Mouse (Mus musculus): ENCODE data around the gene Tdp1. TPM values are rescaled to one million over a fixed set of nuclear protein-coding genes. Genes with fewer than 3 reads are reported as not detected.

The Tdp1 gene
- polyA plus RNA-seq, 1 experiment = 6.7 TPM

- peaks cover 58% of the 10 kb centered on the region for H3K4me1 ChIP-seq
- no peaks in the 10 kb centered on the region for H3K27me3 ChIP-seq (replicated peaks)
- no peaks in the 10 kb centered on the region for H3K9me3 ChIP-seq
- H3K36me3 ChIP-seq (replicated peaks; ENCODE audit: low read length) = peaks cover 78% of the 10 kb centered on the region
- TF ChIP-seq FLI1 (IDR thresholded peaks at IDR 0.05; ENCODE audit: low read length) (no peak), GATA1 (IDR thresholded peaks at IDR 0.05; ENCODE audit: borderline replicate concordance, low read length) (no peak)
- no peak overlapping the region for H3K4me3 ChIP-seq (replicated peaks)
Observed at GRCm38 (mm10) chr12:99940704-99941103, 56.4 kb downstream of the Tdp1 start.

GRCm38 (mm10) chr12:99942441-99942840, 58.1 kb downstream of the Tdp1 start:
- TF ChIP-seq FLI1 (IDR thresholded peaks at IDR 0.05; ENCODE audit: low read length) = no peak
- TF ChIP-seq GATA1 (IDR thresholded peaks at IDR 0.05; ENCODE audit: borderline replicate concordance, low read length) = no peak
- Histone ChIP-seq H3K4me1 (peaks cover 58% of the 10 kb centered on the region), H3K9me3 (no peaks in the 10 kb centered on the region), H3K36me3 (replicated peaks; ENCODE audit: low read length) (peaks cover 79% of the 10 kb centered on the region), H3K4me3 (replicated peaks) (peak overlapping the region; percentile 80), H3K27me3 (replicated peaks) (no peaks in the 10 kb centered on the region)

GRCm38 (mm10) chr12:99952928-99953327, 68.6 kb downstream of the Tdp1 start:
- H3K36me3 ChIP-seq (replicated peaks; ENCODE audit: low read length) = peaks cover 50% of the 10 kb centered on the region
- H3K9me3 ChIP-seq = no peaks in the 10 kb centered on the region
- peaks cover 25% of the 10 kb centered on the region for H3K4me1 ChIP-seq
- no peak for TF ChIP-seq GATA1 (IDR thresholded peaks at IDR 0.05; ENCODE audit: borderline replicate concordance, low read length)
- TF ChIP-seq FLI1 (IDR thresholded peaks at IDR 0.05; ENCODE audit: low read length) = no peak
- H3K4me3 ChIP-seq (replicated peaks) = no peak overlapping the region
- no peaks in the 10 kb centered on the region for H3K27me3 ChIP-seq (replicated peaks)

DNA sequence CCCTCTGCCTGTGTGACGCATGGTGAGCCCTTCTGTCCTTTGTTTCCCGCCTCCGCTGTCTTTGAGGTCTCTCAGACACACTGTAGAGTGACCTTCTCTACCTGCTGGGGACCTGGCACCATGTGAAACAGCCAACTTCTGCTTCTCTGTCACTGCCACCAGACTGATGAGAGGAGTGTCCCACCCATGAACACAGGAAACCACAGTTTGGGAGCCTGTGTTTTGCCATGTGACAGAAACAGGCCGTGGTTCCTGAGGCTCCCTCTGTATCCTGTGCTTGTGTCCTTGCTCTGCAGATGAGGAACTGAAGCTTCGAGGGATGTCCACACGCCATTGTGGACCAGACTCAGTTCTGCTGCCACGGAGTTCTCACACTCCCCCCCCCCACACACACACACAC, 72.1 kb downstream of the Tdp1 start:
- Histone ChIP-seq H3K4me1 (peaks cover 37% of the 10 kb centered on the region), H3K27me3 (replicated peaks) (peaks cover 10% of the 10 kb centered on the region), H3K9me3 (no peaks in the 10 kb centered on the region), H3K4me3 (replicated peaks) (peak overlapping the region; percentile 1), H3K36me3 (replicated peaks; ENCODE audit: low read length) (peaks cover 24% of the 10 kb centered on the region)
- TF ChIP-seq FLI1 (IDR thresholded peaks at IDR 0.05; ENCODE audit: low read length) (no peak), GATA1 (IDR thresholded peaks at IDR 0.05; ENCODE audit: borderline replicate concordance, low read length) (no peak)

GRCm38 (mm10) chr12:99958068-99959060, 74.0 kb downstream of the Tdp1 start:
- no peak for TF ChIP-seq FLI1 (IDR thresholded peaks at IDR 0.05; ENCODE audit: low read length)
- TF ChIP-seq GATA1 (IDR thresholded peaks at IDR 0.05; ENCODE audit: borderline replicate concordance, low read length) = no peak
- H3K9me3 ChIP-seq = no peaks in the 10 kb centered on the region
- H3K36me3 ChIP-seq (replicated peaks; ENCODE audit: low read length) = peaks cover 16% of the 10 kb centered on the region
- no peak overlapping the region for H3K4me3 ChIP-seq (replicated peaks)
- H3K4me1 ChIP-seq = peaks cover 29% of the 10 kb centered on the region
- H3K27me3 ChIP-seq (replicated peaks) = peaks cover 18% of the 10 kb centered on the region

DNA sequence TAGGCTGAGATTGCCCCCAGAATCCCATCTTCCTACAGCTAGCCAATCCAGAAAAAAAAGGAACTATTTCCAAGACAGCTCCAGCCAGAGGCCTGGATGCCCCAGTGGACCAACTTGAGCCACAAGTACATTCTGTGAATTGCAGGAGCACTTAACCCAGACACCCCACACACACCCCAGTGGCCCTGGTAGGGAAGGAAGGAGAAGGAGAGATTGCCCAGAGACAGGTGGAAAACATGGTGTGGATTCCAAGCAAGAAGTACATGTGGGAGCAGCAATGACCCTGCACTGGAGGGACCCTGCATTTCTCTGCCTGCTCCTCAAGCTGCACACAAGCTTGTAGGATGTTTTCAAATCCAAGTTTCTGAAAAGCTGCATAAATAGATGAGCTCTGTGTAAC, 75.0 kb downstream of the Tdp1 start:
- peaks cover 26% of the 10 kb centered on the region for H3K27me3 ChIP-seq (replicated peaks)
- no peak overlapping the region for H3K4me3 ChIP-seq (replicated peaks)
- TF ChIP-seq GATA1 (IDR thresholded peaks at IDR 0.05; ENCODE audit: borderline replicate concordance, low read length) (no peak), FLI1 (IDR thresholded peaks at IDR 0.05; ENCODE audit: low read length) (no peak)
- H3K4me1 ChIP-seq = peaks cover 34% of the 10 kb centered on the region
- H3K9me3 ChIP-seq = no peaks in the 10 kb centered on the region
- H3K36me3 ChIP-seq (replicated peaks; ENCODE audit: low read length) = peaks cover 16% of the 10 kb centered on the region

DNA sequence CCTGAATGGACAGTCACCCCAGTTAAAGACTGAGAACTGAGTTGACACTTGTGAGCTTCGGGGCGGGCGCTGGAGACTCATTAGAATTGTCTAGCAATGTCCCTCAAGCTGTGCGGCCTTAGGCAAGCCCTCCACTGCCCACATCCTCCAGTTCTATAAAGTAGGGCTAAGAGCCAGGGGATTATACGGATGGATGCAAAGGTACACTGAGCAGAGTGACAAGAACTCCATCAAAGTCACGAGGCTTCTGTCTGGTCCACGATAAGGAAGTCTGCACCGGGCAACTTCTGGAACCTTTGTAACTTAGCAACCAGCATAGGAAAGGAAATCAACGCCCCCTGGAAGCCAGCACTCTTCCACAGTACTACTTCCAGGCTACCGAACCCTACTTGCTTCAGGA, 75.6 kb downstream of the Tdp1 start:
- H3K4me1 ChIP-seq = peaks cover 40% of the 10 kb centered on the region
- peaks cover 32% of the 10 kb centered on the region for H3K27me3 ChIP-seq (replicated peaks)
- no peaks in the 10 kb centered on the region for H3K9me3 ChIP-seq
- TF ChIP-seq GATA1 (IDR thresholded peaks at IDR 0.05; ENCODE audit: borderline replicate concordance, low read length) = no peak
- no peak for TF ChIP-seq FLI1 (IDR thresholded peaks at IDR 0.05; ENCODE audit: low read length)
- H3K4me3 ChIP-seq (replicated peaks) = no peak overlapping the region
- peaks cover 13% of the 10 kb centered on the region for H3K36me3 ChIP-seq (replicated peaks; ENCODE audit: low read length)

GRCm38 (mm10) chr12:99960675-99961074, 76.4 kb downstream of the Tdp1 start:
- TF ChIP-seq FLI1 (IDR thresholded peaks at IDR 0.05; ENCODE audit: low read length) (no peak), GATA1 (IDR thresholded peaks at IDR 0.05; ENCODE audit: borderline replicate concordance, low read length) (no peak)
- H3K9me3 ChIP-seq = no peaks in the 10 kb centered on the region
- H3K4me3 ChIP-seq (replicated peaks) = no peak overlapping the region

DNA sequence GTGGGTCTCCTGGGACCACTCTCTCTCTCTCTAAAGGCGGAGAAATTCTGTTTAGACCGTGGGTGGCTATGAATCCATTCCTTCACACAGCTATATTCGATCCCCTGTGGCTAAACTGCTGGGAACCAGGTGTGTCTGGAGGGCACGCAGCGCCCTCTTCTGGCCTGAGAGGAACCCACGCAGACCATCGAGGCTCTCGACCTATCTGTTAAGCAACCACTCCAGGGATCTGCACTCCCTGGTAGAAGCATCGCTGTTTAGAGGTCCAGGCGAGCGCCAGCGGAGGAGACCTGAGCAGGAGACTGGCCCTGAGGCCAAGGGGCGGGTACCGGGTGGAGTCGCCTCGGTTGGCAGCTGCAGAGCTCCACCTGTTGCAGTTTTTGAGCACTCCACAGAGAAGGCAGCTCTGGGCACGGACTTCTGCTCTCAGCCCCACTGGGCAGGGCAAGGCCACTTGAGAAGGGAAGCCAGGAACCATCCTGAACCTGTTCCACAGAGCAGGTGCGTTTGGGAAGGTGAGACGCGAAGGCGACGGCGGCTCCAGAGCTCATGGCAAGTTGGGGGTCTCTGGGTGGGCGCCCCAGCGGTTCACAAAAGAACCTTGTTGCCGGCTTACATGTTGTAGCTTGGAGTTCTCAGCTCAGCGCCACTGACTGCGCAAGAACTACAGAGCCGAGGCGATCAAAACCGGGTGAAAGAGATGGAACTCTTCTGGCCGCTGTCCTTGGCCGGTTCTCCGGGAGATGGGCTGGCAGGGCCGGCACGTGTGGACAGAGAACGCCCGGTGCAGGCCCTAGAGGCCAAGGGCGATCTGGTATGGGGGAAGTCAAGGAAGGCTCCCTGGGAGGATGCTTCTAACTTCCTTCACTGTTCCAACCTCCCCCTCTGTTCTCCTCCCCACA, 80.2 kb downstream of the Tdp1 start, which contains the start of gene Kcnk13:
Gene Kcnk13 (plus strand): TSS at position 199 of the 902 bp plus-strand sequence.
- Histone ChIP-seq H3K36me3 (replicated peaks; ENCODE audit: low read length) (no peaks in the 10 kb centered on the region), H3K9me3 (no peaks in the 10 kb centered on the region), H3K27me3 (replicated peaks) (peaks cover 77% of the 10 kb centered on the region), H3K4me1 (peaks cover 47% of the 10 kb centered on the region), H3K4me3 (replicated peaks) (peak within 1 kb of the TSS; percentile 90)
- TF ChIP-seq FLI1 (IDR thresholded peaks at IDR 0.05; ENCODE audit: low read length) = no peak

More at GRCm38 (mm10) chr12:99960675-99961074, 76.4 kb downstream of the Tdp1 start:
- H3K36me3 ChIP-seq (replicated peaks; ENCODE audit: low read length) = peaks cover 5% of the 10 kb centered on the region
- H3K4me1 ChIP-seq = peaks cover 45% of the 10 kb centered on the region
- peaks cover 40% of the 10 kb centered on the region for H3K27me3 ChIP-seq (replicated peaks)
